Mouse (Mus musculus) lung, embryonic 14.5 days (tissue): Measurements from ENCODE around the gene Slc1a4. TPM values are rescaled to one million over a fixed set of nuclear protein-coding genes. Genes with fewer than 3 reads are reported as not detected.
A peak's percentile ranks its signal among the peaks of the same experiment; 100 is the strongest.

Experiments
- ATAC-seq: fragments of 200-750 bp; cut with Nextera tagmentation; 2 replicates; pipeline ENCODE4 v1.8.0; 2017; ENCODE audit warnings: mild to moderate bottlenecking, moderate TSS enrichment, moderate library complexity; ENCODE audit not compliant: insufficient read depth
- DNase-seq: peaks from one replicate; pipeline ENCODE4 v3.0.0-alpha.2; 2015
- H3K27ac ChIP-seq: fragments of 300-500 bp; sonication (generic); 2 replicates; pipeline ENCODE4 v1.5.1; 2014; ENCODE audit warnings: low read depth, mild to moderate bottlenecking, moderate library complexity
- H3K27me3 ChIP-seq: fragments of 300-500 bp; sonication (generic); 2 replicates; pipeline ENCODE4 v1.6.1; 2014; ENCODE audit warnings: low read length, control low read depth; ENCODE audit not compliant: insufficient read depth
- H3K36me3 ChIP-seq: fragments of 300-500 bp; sonication (generic); 2 replicates; pipeline ENCODE4 v1.6.1; 2014; ENCODE audit warnings: control low read depth; ENCODE audit not compliant: insufficient read depth
- H3K4me1 ChIP-seq: fragments of 300-500 bp; sonication (generic); 2 replicates; pipeline ENCODE4 v1.6.1; 2014; ENCODE audit warnings: antibody characterized with exemption, control low read depth; ENCODE audit not compliant: insufficient read depth
- H3K4me2 ChIP-seq: fragments of 300-500 bp; sonication (generic); 2 replicates; pipeline ENCODE4 v1.6.1; 2014; ENCODE audit warnings: mild to moderate bottlenecking
- H3K4me3 ChIP-seq: fragments of 300-500 bp; sonication (generic); 2 replicates; pipeline ENCODE4 v1.5.1; 2014; ENCODE audit warnings: low read depth, low read length
- H3K9ac ChIP-seq: fragments of 300-500 bp; sonication (generic); 2 replicates; pipeline ENCODE4 v1.6.1; 2014
- H3K9me3 ChIP-seq: fragments of 300-500 bp; sonication (generic); 2 replicates; pipeline ENCODE4 v1.6.1; 2016; ENCODE audit warnings: low read depth, low read length, control low read depth
- CTCF ChIP-seq: IDR thresholded peaks from 2 replicates; pipeline ENCODE4 v1.5.1; 2016; ENCODE audit warnings: antibody characterized with exemption, low read depth
- WGBS: fragments of 180-500 bp; shearing (Covaris S2); extraction: QIAGEN DNeasy Blood & Tissue Kit; methylation state at CpG from one replicate; pipeline ENCODE4 v1.1.7; 2014; 5-methylcytosine and 5-hydroxymethylcytosine counted together
- polyA plus RNA-seq: library from polyadenylated mRNA; unstranded; fragments of >200 nt; fragmentation: Nextera tagmentation; extraction: Ambion mirVana; gene quantifications from 2 replicates; pipeline ENCODE4 v1.2.1, GENCODE M21; 2014

Gene Slc1a4
- polyA plus RNA-seq, 1 experiment from 2014 or later, result 24.6 TPM

GRCm38 (mm10) chr11:20357684-20358447, 25.4 kb upstream of the Slc1a4 start:
- no peaks in the 10 kb centered on the region for H3K4me1 ChIP-seq
- H3K27ac ChIP-seq, result no peak overlapping the region
- H3K27me3 ChIP-seq, result no peaks in the 10 kb centered on the region
- H3K36me3 ChIP-seq, result no peaks in the 10 kb centered on the region
- H3K4me2 ChIP-seq, result no peak overlapping the region
- H3K9me3 ChIP-seq, result no peaks in the 10 kb centered on the region
- TF ChIP-seq CTCF, result no peak
- no peak overlapping the region for H3K4me3 ChIP-seq
- peak; percentile 34 for DNase-seq
- H3K9ac ChIP-seq, result no peak overlapping the region
- no peak for ATAC-seq
- 69% methylated on average over 9 of the region's 9 CpGs for WGBS

- no peaks in the 10 kb centered on the region for H3K9me3 ChIP-seq
- no peak for DNase-seq
- H3K4me2 ChIP-seq, result no peak overlapping the region
- no peak overlapping the region for H3K9ac ChIP-seq
- H3K27ac ChIP-seq, result no peak overlapping the region
- 81% methylated on average over 2 of the region's 2 CpGs for WGBS
- no peaks in the 10 kb centered on the region for H3K4me1 ChIP-seq
- no peaks in the 10 kb centered on the region for H3K27me3 ChIP-seq
- no peak overlapping the region for H3K4me3 ChIP-seq
- H3K36me3 ChIP-seq, result no peaks in the 10 kb centered on the region
- TF ChIP-seq CTCF, result no peak
- no peak for ATAC-seq
Observed at GRCm38 (mm10) chr11:20348466-20348865, 16.0 kb upstream of the Slc1a4 start.

GRCm38 (mm10) chr11:20347548-20347947, 15.0 kb upstream of the Slc1a4 start:
- DNase-seq, result no peak
- no peak for ATAC-seq
- H3K9me3 ChIP-seq, result no peaks in the 10 kb centered on the region
- H3K4me2 ChIP-seq, result no peak overlapping the region
- no peak for TF ChIP-seq CTCF
- no peak overlapping the region for H3K9ac ChIP-seq
- H3K4me1 ChIP-seq, result no peaks in the 10 kb centered on the region
- no peaks in the 10 kb centered on the region for H3K36me3 ChIP-seq
- 67% methylated on average over 6 of the region's 6 CpGs for WGBS
- H3K27me3 ChIP-seq, result no peaks in the 10 kb centered on the region
- no peak overlapping the region for H3K27ac ChIP-seq
- no peak overlapping the region for H3K4me3 ChIP-seq

GRCm38 (mm10) chr11:20346369-20346768, 13.9 kb upstream of the Slc1a4 start:
- Histone ChIP-seq H3K4me2 (no peak overlapping the region), H3K27ac (no peak overlapping the region), H3K27me3 (no peaks in the 10 kb centered on the region), H3K4me3 (no peak overlapping the region), H3K9me3 (no peaks in the 10 kb centered on the region), H3K36me3 (no peaks in the 10 kb centered on the region), H3K4me1 (no peaks in the 10 kb centered on the region), H3K9ac (no peak overlapping the region)
- no peak for DNase-seq
- no peak for TF ChIP-seq CTCF
- WGBS, result 55% methylated on average over 2 of the region's 2 CpGs
- ATAC-seq, result no peak

- 79% methylated on average over 4 of the region's 4 CpGs for WGBS
- Histone ChIP-seq H3K36me3 (no peaks in the 10 kb centered on the region), H3K27ac (no peak overlapping the region), H3K27me3 (no peaks in the 10 kb centered on the region), H3K4me3 (no peak overlapping the region), H3K9ac (no peak overlapping the region), H3K9me3 (no peaks in the 10 kb centered on the region), H3K4me1 (no peaks in the 10 kb centered on the region), H3K4me2 (no peak overlapping the region)
- no peak for TF ChIP-seq CTCF
- ATAC-seq, result no peak
- no peak for DNase-seq
Observed at GRCm38 (mm10) chr11:20343952-20344351, 11.4 kb upstream of the Slc1a4 start.

- no peak for ATAC-seq
- Histone ChIP-seq H3K4me3 (no peak overlapping the region), H3K27me3 (no peaks in the 10 kb centered on the region), H3K4me2 (no peak overlapping the region), H3K9ac (no peak overlapping the region), H3K27ac (no peak overlapping the region), H3K9me3 (no peaks in the 10 kb centered on the region), H3K36me3 (no peaks in the 10 kb centered on the region), H3K4me1 (no peaks in the 10 kb centered on the region)
- 58% methylated on average over 1 of the region's 1 CpGs for WGBS
- DNase-seq, result no peak
- no peak for TF ChIP-seq CTCF
Observed at GRCm38 (mm10) chr11:20341598-20341997, 9.1 kb upstream of the Slc1a4 start.

- ATAC-seq (no peak), DNase-seq (no peak)
- WGBS, result 45% methylated on average over 2 of the region's 2 CpGs
- no peak overlapping the region for H3K9ac ChIP-seq
- H3K27ac ChIP-seq, result no peak overlapping the region
- H3K4me2 ChIP-seq, result no peak overlapping the region
- TF ChIP-seq CTCF, result no peak
- H3K4me3 ChIP-seq, result no peak overlapping the region
- H3K9me3 ChIP-seq, result no peaks in the 10 kb centered on the region
- H3K27me3 ChIP-seq, result no peaks in the 10 kb centered on the region
- no peaks in the 10 kb centered on the region for H3K36me3 ChIP-seq
- H3K4me1 ChIP-seq, result no peaks in the 10 kb centered on the region
Observed at GRCm38 (mm10) chr11:20338703-20339102, 6.2 kb upstream of the Slc1a4 start.
